Mouse (Mus musculus): Measurements from ENCODE around the gene Gprc5c. TPM values are rescaled to one million over a fixed set of nuclear protein-coding genes. Genes with fewer than 3 reads are reported as not detected.
A peak's percentile ranks its signal among the peaks of the same experiment; 100 is the strongest.

Gene Gprc5c
- polyA plus RNA-seq, 1 experiment from 2014 or later: 5.4 TPM

- no peaks in the 10 kb centered on the region for H3K27me3 ChIP-seq (ENCODE audit: control insufficient read depth, insufficient read depth, low read depth, low read length)
- H3K27ac ChIP-seq (ENCODE audit: low read length): no peak overlapping the region
- no peaks in the 10 kb centered on the region for H3K36me3 ChIP-seq (ENCODE audit: control insufficient read depth, insufficient read depth, low read length)
- WGBS: 24% methylated on average over 6 of the region's 6 CpGs
- H3K4me1 ChIP-seq (ENCODE audit: control insufficient read depth, insufficient read depth, low read length): no peaks in the 10 kb centered on the region
- no peak for ATAC-seq
- no peak overlapping the region for H3K9ac ChIP-seq (ENCODE audit: low read depth, low read length)
- H3K9me3 ChIP-seq (replicated peaks; ENCODE audit: control insufficient read depth, low read length, poor library complexity, severe bottlenecking): no peaks in the 10 kb centered on the region
- no peak overlapping the region for H3K4me3 ChIP-seq (ENCODE audit: low read depth, low read length)
- H3K4me2 ChIP-seq (ENCODE audit: low read length): no peak overlapping the region
These were observed 38.2 kb upstream of the Gprc5c start for GRCm38 (mm10) chr11:114812731-114813240.

DNA sequence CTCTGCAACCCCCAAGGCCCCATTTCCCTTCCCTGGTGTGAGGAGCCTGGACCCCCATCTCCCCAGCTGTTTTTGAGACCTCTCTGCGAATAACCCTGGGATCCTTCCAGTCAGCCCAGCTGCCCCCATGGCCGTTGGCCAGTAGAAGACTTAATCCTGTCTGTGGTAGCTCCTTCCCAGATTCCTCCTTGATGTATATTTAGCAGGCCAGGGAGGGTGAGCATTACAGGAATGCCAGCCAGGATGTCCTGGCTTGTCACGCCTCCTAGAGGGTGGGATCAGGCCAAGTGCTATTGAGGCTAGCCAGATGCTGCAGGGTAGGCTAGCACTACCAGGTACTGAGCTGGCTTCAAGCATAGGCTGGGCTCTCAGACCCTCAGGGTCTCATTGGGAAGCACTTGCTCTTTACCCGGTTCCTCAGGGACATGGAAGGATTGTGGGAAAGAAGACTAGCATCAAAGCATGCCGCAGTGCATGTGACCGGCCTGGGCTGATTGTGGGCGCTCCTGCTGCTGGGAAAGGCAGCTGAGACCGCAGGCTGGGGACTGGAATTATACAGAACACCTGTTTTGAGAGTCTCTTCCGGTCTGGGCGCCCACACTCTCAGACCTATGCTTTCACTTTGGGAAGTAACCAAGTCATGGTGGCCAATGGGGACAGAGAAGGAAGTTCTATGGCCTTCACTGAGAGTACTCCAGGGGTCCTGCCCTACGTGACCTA is 35.9 kb upstream of the Gprc5c start:
- ATAC-seq: no peak
- no peak overlapping the region for H3K4me2 ChIP-seq (ENCODE audit: low read length)
- 0 out of 2 replicates have a peak, but pooled peaks cover 5% of the 10 kb centered on the region for H3K4me1 ChIP-seq (ENCODE audit: control insufficient read depth, insufficient read depth, low read length)
- WGBS: 81% methylated on average over 11 of the region's 11 CpGs
- H3K27me3 ChIP-seq (ENCODE audit: control insufficient read depth, insufficient read depth, low read depth, low read length): no peaks in the 10 kb centered on the region
- no peak overlapping the region for H3K27ac ChIP-seq (ENCODE audit: low read length)
- no peak overlapping the region for H3K9ac ChIP-seq (ENCODE audit: low read depth, low read length)
- no peaks in the 10 kb centered on the region for H3K9me3 ChIP-seq (replicated peaks; ENCODE audit: control insufficient read depth, low read length, poor library complexity, severe bottlenecking)
- no peak overlapping the region for H3K4me3 ChIP-seq (ENCODE audit: low read depth, low read length)
- no peaks in the 10 kb centered on the region for H3K36me3 ChIP-seq (ENCODE audit: control insufficient read depth, insufficient read depth, low read length)

DNA sequence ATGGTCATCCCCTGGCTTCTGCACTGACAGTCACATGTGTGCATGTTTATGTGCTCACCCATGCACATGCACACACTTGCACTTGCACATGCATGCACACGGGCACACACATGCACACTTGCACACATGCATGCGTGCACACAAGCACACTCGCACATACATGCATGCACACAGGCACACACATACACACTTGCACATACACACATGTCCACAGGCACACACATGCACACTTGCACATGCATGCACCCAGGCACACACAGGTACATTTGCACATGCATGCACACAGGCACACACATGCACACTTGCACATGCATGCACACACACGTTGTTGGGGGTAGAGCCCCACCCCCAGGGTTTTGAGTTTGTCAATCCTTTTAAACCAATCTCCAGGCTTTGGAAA is 34.0 kb upstream of the Gprc5c start:
- Histone ChIP-seq H3K4me3 (ENCODE audit: low read depth, low read length) (no peak overlapping the region), H3K27me3 (ENCODE audit: control insufficient read depth, insufficient read depth, low read depth, low read length) (no peaks in the 10 kb centered on the region), H3K9me3 (replicated peaks; ENCODE audit: control insufficient read depth, low read length, poor library complexity, severe bottlenecking) (no peaks in the 10 kb centered on the region), H3K4me1 (ENCODE audit: control insufficient read depth, insufficient read depth, low read length) (0 out of 2 replicates have a peak, but pooled peaks cover 5% of the 10 kb centered on the region), H3K4me2 (ENCODE audit: low read length) (no peak overlapping the region), H3K36me3 (ENCODE audit: control insufficient read depth, insufficient read depth, low read length) (no peaks in the 10 kb centered on the region), H3K27ac (ENCODE audit: low read length) (no peak overlapping the region), H3K9ac (ENCODE audit: low read depth, low read length) (no peak overlapping the region)
- 90% methylated on average over 4 of the region's 4 CpGs for WGBS
- ATAC-seq: no peak

GRCm38 (mm10) chr11:114818185-114818584 is 32.8 kb upstream of the Gprc5c start:
- no peak overlapping the region for H3K4me3 ChIP-seq (ENCODE audit: low read depth, low read length)
- ATAC-seq: no peak
- H3K27me3 ChIP-seq (ENCODE audit: control insufficient read depth, insufficient read depth, low read depth, low read length): no peaks in the 10 kb centered on the region

GRCm38 (mm10) chr11:114819110-114819509 is 31.8 kb upstream of the Gprc5c start:
- WGBS: 25% methylated on average over 2 of the region's 2 CpGs
- H3K27me3 ChIP-seq (ENCODE audit: control insufficient read depth, insufficient read depth, low read depth, low read length): no peaks in the 10 kb centered on the region
- no peak for ATAC-seq
- H3K4me1 ChIP-seq (ENCODE audit: control insufficient read depth, insufficient read depth, low read length): peaks cover 13% of the 10 kb centered on the region; the same call in 1 of the 2 replicates
- H3K27ac ChIP-seq (ENCODE audit: low read length): no peak overlapping the region
- no peaks in the 10 kb centered on the region for H3K36me3 ChIP-seq (ENCODE audit: control insufficient read depth, insufficient read depth, low read length)
- H3K4me3 ChIP-seq (ENCODE audit: low read depth, low read length): no peak overlapping the region
- H3K9ac ChIP-seq (ENCODE audit: low read depth, low read length): no peak overlapping the region
- H3K9me3 ChIP-seq (replicated peaks; ENCODE audit: control insufficient read depth, low read length, poor library complexity, severe bottlenecking): no peaks in the 10 kb centered on the region
- no peak overlapping the region for H3K4me2 ChIP-seq (ENCODE audit: low read length)

More at GRCm38 (mm10) chr11:114818185-114818584, 32.8 kb upstream of the Gprc5c start:
- Histone ChIP-seq H3K36me3 (ENCODE audit: control insufficient read depth, insufficient read depth, low read length) (no peaks in the 10 kb centered on the region), H3K9ac (ENCODE audit: low read depth, low read length) (no peak overlapping the region), H3K27ac (ENCODE audit: low read length) (no peak overlapping the region), H3K4me2 (ENCODE audit: low read length) (no peak overlapping the region), H3K4me1 (ENCODE audit: control insufficient read depth, insufficient read depth, low read length) (peaks cover 8% of the 10 kb centered on the region; the same call in 1 of the 2 replicates), H3K9me3 (replicated peaks; ENCODE audit: control insufficient read depth, low read length, poor library complexity, severe bottlenecking) (no peaks in the 10 kb centered on the region)
- 96% methylated on average over 7 of the region's 7 CpGs for WGBS

DNA sequence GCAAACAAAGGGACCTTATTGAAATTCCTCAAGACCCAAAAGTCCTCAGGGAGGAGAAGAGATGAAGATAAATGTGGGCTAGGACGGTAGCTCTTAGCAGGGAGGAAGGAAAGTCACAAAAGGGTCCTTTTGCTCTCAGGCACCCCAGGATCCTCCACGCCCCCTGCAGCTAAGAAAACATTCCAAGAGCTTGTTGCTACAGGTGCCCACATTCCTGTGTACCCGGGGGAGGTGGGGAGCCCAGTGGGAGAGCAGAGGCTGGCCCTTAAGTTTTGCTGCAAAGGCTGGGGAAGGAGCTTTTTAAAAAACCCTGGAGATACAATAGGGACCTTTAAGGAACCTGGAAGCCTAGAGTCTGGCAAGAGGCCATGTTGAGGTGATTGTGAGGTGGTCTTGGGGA is 30.5 kb upstream of the Gprc5c start:
- H3K9me3 ChIP-seq (replicated peaks; ENCODE audit: control insufficient read depth, low read length, poor library complexity, severe bottlenecking): no peaks in the 10 kb centered on the region
- no peak overlapping the region for H3K27ac ChIP-seq (ENCODE audit: low read length)
- no peaks in the 10 kb centered on the region for H3K27me3 ChIP-seq (ENCODE audit: control insufficient read depth, insufficient read depth, low read depth, low read length)
- H3K36me3 ChIP-seq (ENCODE audit: control insufficient read depth, insufficient read depth, low read length): no peaks in the 10 kb centered on the region
- H3K9ac ChIP-seq (ENCODE audit: low read depth, low read length): no peak overlapping the region
- peaks cover 13% of the 10 kb centered on the region; the same call in 1 of the 2 replicates for H3K4me1 ChIP-seq (ENCODE audit: control insufficient read depth, insufficient read depth, low read length)
- H3K4me3 ChIP-seq (ENCODE audit: low read depth, low read length): no peak overlapping the region
- 57% methylated on average over 3 of the region's 3 CpGs for WGBS
- no peak for ATAC-seq
- H3K4me2 ChIP-seq (ENCODE audit: low read length): no peak overlapping the region

GRCm38 (mm10) chr11:114821325-114821724 is 29.6 kb upstream of the Gprc5c start:
- no peak for ATAC-seq
- Histone ChIP-seq H3K4me1 (ENCODE audit: control insufficient read depth, insufficient read depth, low read length) (peaks cover 13% of the 10 kb centered on the region; the same call in 1 of the 2 replicates), H3K36me3 (ENCODE audit: control insufficient read depth, insufficient read depth, low read length) (no peaks in the 10 kb centered on the region), H3K9me3 (replicated peaks; ENCODE audit: control insufficient read depth, low read length, poor library complexity, severe bottlenecking) (no peaks in the 10 kb centered on the region), H3K9ac (ENCODE audit: low read depth, low read length) (no peak overlapping the region), H3K27me3 (ENCODE audit: control insufficient read depth, insufficient read depth, low read depth, low read length) (no peaks in the 10 kb centered on the region), H3K4me2 (ENCODE audit: low read length) (no peak overlapping the region), H3K27ac (ENCODE audit: low read length) (no peak overlapping the region), H3K4me3 (ENCODE audit: low read depth, low read length) (no peak overlapping the region)
- WGBS: 73% methylated on average over 1 of the region's 1 CpGs

DNA sequence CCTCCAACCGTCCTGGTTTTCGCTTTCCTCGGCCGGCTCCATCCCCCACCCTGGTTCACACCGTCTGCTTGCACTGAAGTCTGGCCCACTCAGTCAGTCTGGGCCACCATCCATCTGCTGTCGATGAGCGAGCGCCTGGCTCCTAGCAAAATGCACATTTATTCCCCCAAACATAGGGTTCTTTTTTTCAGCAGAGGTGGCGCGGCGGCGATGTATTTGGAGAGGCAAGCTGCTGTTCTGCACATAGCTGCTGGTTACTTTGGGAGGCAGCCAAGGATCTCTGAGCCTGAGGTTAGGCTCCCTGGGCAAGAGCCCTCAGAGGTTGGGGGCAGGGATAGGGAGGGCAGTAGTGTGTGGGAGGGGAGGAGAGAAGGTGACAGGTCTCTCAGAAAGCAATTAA is 28.2 kb upstream of the Gprc5c start:
- 50% methylated on average over 12 of the region's 12 CpGs for WGBS
- no peak for ATAC-seq
- H3K4me1 ChIP-seq (ENCODE audit: control insufficient read depth, insufficient read depth, low read length): peaks cover 13% of the 10 kb centered on the region; the same call in 1 of the 2 replicates
- no peak overlapping the region for H3K4me3 ChIP-seq (ENCODE audit: low read depth, low read length)
- H3K27me3 ChIP-seq (ENCODE audit: control insufficient read depth, insufficient read depth, low read depth, low read length): no peaks in the 10 kb centered on the region
- no peaks in the 10 kb centered on the region for H3K9me3 ChIP-seq (replicated peaks; ENCODE audit: control insufficient read depth, low read length, poor library complexity, severe bottlenecking)
- no peaks in the 10 kb centered on the region for H3K36me3 ChIP-seq (ENCODE audit: control insufficient read depth, insufficient read depth, low read length)
- no peak overlapping the region for H3K9ac ChIP-seq (ENCODE audit: low read depth, low read length)
- H3K4me2 ChIP-seq (ENCODE audit: low read length): no peak overlapping the region
- H3K27ac ChIP-seq (ENCODE audit: low read length): peak overlapping the region; percentile 47; the same call in 1 of the 2 replicates

DNA sequence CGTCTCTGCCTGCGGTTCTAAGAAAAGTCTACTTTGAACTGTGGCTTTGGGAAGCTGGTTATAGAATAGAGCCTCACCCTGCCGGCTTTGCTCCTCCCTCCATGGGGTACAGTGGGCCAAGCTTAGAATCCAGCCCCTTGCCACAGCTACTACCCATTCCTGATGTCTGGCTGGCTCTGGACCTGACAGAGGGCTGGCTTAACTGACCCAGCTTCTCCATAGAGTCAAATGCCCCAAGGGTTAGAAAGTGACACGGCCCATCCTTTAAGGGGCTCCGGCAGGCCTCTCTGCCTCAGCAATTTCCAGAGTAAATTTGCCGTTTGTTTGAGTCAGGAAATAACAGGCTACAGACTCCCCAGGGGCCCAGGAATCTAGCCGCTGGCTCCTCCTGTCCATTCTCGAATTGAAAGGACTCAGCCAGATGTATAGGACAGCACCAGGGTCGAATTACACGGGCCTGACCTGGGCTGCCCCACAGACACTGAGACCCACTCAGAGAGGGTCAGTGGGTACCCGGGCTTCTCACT is 27.7 kb upstream of the Gprc5c start:
- Histone ChIP-seq H3K36me3 (ENCODE audit: control insufficient read depth, insufficient read depth, low read length) (no peaks in the 10 kb centered on the region), H3K4me2 (ENCODE audit: low read length) (no peak overlapping the region), H3K4me1 (ENCODE audit: control insufficient read depth, insufficient read depth, low read length) (peaks cover 13% of the 10 kb centered on the region; the same call in 1 of the 2 replicates), H3K9ac (ENCODE audit: low read depth, low read length) (no peak overlapping the region), H3K4me3 (ENCODE audit: low read depth, low read length) (no peak overlapping the region), H3K27me3 (ENCODE audit: control insufficient read depth, insufficient read depth, low read depth, low read length) (no peaks in the 10 kb centered on the region), H3K9me3 (replicated peaks; ENCODE audit: control insufficient read depth, low read length, poor library complexity, severe bottlenecking) (no peaks in the 10 kb centered on the region), H3K27ac (ENCODE audit: low read length) (peak overlapping the region; percentile 47; the same call in 1 of the 2 replicates)
- no peak for ATAC-seq
- WGBS: 1% methylated on average over 11 of the region's 11 CpGs
